Mouse (Mus musculus) Muller cell, postnatal 12 days (primary cell): Measurements from ENCODE around the gene Dock4.

Source experiments
- DNase-seq: peaks from one replicate; pipeline ENCODE4 v3.0.0-alpha.2; 2015; ENCODE audit errors: inconsistent ontology term

Gene Dock4

GRCm38 (mm10) chr12:40885377-40885776 is 439.6 kb downstream of the Dock4 start:
- DNase-seq, result no peak

DNA sequence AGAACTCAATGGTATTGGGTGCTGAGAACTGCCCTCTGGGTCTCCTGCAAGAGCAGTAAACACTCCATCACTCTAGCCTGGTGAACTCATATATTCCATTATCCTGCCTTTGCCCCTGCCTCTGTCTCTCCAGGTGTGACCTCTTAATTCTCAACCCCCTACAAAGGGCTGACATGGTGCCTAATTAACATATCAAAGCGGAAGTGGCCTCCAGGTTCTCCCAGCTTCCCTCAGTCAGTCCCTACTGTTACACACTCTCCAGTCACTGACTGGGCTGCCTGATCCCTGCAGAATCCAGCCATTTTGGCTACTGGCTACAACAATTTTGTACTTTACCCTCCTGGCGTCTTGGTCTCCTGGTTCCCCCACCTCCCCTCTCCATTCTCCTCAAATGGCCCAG is 441.7 kb downstream of the Dock4 start:
- DNase-seq, result no peak

GRCm38 (mm10) chr12:40888261-40888791 is 442.6 kb downstream of the Dock4 start:
- peak; percentile 74 for DNase-seq

GRCm38 (mm10) chr12:40888829-40889228 is 443.1 kb downstream of the Dock4 start:
- peak; percentile 63 for DNase-seq

- DNase-seq, result no peak
Observed at GRCm38 (mm10) chr12:40889534-40889933, 443.8 kb downstream of the Dock4 start.

- no peak for DNase-seq
Observed at GRCm38 (mm10) chr12:40891168-40891567, 445.4 kb downstream of the Dock4 start.

DNA sequence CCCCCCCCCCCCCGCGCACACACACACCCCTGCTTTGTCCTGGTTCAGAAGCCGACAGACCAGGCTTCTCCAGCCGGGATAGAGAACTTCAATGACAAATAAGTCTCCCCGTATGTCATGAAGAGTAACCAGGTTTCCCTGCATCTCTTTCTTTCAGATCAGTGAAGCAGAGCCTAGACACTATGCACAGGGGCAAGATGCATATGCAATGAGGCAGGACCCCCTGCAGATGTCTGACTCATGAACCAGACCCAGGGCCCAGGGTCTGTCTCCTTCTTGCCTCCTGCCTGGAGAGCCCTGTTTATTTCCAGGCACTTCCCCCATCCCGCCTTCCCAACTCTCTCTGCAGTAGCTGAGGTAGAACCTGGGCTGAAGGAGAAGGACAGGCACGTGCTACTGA is 448.0 kb downstream of the Dock4 start:
- peak; percentile 22 for DNase-seq

- DNase-seq, result peak; percentile 88
Observed at GRCm38 (mm10) chr12:40894695-40895094, 448.9 kb downstream of the Dock4 start.
